Mouse (Mus musculus): Measurements from ENCODE around the gene Usp8. TPM values are rescaled to one million over a fixed set of nuclear protein-coding genes. Genes with fewer than 3 reads are reported as not detected.
A peak's percentile ranks its signal among the peaks of the same experiment; 100 is the strongest.

Gene Usp8
- polyA plus RNA-seq, 1 experiment, result 16.2 TPM

DNA sequence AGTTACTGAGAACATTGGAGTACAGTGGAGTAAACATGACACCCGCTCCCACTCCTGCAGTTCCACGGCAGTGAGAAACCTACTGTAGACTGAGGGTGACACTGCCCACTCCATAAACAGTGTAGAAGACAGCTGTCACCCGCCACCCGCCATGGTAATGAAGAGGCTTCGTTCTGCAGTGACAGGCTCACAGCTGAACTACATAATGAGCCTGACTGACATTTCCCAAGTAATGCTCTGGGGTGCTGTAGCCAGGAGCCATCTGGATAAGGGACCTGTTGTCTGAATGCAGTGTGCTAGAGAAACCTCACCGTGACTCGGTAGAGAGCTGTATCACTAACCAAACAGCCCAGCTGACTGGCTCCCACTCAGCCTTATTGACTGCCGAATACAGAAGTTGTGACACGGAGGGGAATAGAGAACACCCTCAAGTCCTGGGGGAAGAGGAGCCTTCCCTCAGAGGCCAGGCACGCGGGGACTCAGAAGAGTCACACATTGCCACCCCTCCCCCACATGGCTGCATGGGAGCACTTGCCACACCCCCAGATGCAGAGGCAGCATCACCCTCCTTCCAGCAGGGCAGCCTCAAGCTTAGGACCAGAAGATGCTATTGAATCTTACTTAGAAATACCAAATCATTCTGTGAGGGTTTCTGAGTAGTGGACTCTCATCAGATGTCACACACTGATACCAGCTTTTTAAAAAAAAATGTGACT lies 58.9 kb downstream of the Usp8 start:
- H3K4me1 ChIP-seq (replicated peaks; ENCODE audit: control insufficient read depth, insufficient read depth, low read length), result no peaks in the 10 kb centered on the region

DNA sequence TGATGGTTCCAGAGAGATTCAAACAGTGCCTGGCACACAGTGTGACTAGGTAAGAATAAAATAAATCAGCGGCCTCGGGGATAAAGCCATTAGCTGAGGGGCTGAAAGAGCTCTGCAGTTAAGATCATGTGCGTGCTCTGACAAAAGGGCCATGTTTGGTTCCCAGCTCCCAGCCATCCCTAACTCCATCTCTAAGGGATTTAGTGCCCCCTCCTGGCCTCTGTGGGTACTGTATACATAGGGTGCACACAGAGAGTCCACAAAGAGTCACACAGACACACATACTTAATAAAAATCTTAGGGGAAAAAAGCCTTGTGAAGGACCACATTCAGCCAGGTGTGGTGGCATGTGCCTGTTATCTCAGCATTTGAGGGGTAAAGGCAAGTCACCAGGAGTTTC lies 60.5 kb downstream of the Usp8 start:
- H3K4me3 ChIP-seq (ENCODE audit: control insufficient read depth, insufficient read depth, low read length), result no peak overlapping the region
- H3K27ac ChIP-seq (ENCODE audit: control insufficient read depth, insufficient read depth, low read length), result no peak overlapping the region
- no peaks in the 10 kb centered on the region for H3K4me1 ChIP-seq (replicated peaks; ENCODE audit: control insufficient read depth, insufficient read depth, low read length)
- no peaks in the 10 kb centered on the region for H3K27me3 ChIP-seq (ENCODE audit: control insufficient read depth, insufficient read depth, low read length)
- TF ChIP-seq POLR2A (IDR thresholded peaks at IDR 0.05; ENCODE audit: control insufficient read depth, extremely low read depth, insufficient read depth, low read length, poor library complexity) (no peak), CTCF (IDR thresholded peaks at IDR 0.05; ENCODE audit: borderline replicate concordance, control insufficient read depth, extremely low read depth, insufficient read depth, low read length, poor library complexity) (no peak)
- 98% methylated on average over 3 of the region's 3 CpGs for WGBS
- peak; percentile 6 for DNase-seq
- H3K36me3 ChIP-seq (ENCODE audit: control insufficient read depth, insufficient read depth, low read length), result no peaks in the 10 kb centered on the region

More for the DNA sequence above, 58.9 kb downstream of the Usp8 start:
- Histone ChIP-seq H3K4me3 (ENCODE audit: control insufficient read depth, insufficient read depth, low read length) (no peak overlapping the region), H3K27ac (ENCODE audit: control insufficient read depth, insufficient read depth, low read length) (no peak overlapping the region), H3K36me3 (ENCODE audit: control insufficient read depth, insufficient read depth, low read length) (peaks cover 3% of the 10 kb centered on the region; the same call in 1 of the 2 replicates), H3K27me3 (ENCODE audit: control insufficient read depth, insufficient read depth, low read length) (no peaks in the 10 kb centered on the region)
- 63% methylated on average over 11 of the region's 11 CpGs for WGBS
- TF ChIP-seq CTCF (IDR thresholded peaks at IDR 0.05; ENCODE audit: borderline replicate concordance, control insufficient read depth, extremely low read depth, insufficient read depth, low read length, poor library complexity), result no peak
- no peak for TF ChIP-seq POLR2A (IDR thresholded peaks at IDR 0.05; ENCODE audit: control insufficient read depth, extremely low read depth, insufficient read depth, low read length, poor library complexity)
- no peak for DNase-seq

DNA sequence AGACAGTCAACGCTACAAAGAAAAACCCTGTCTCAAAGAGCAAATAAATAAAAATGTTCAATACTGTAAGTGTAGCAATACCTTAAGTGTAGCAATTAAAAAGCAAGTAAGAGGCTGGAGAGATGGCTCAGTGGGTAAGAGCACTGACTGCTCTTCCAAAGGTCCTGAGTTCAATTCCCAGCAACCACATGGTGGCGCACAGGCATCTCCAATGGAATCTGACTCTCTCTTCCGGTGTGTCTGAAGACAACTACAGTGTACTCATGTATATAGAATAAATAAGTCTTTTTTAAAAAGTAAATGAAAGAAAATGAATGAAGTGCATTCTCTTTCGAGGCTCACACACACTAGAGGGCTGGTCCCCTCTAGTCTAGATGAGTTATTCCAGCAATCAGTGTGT lies 61.1 kb downstream of the Usp8 start:
- TF ChIP-seq CTCF (IDR thresholded peaks at IDR 0.05; ENCODE audit: borderline replicate concordance, control insufficient read depth, extremely low read depth, insufficient read depth, low read length, poor library complexity) (no peak), POLR2A (IDR thresholded peaks at IDR 0.05; ENCODE audit: control insufficient read depth, extremely low read depth, insufficient read depth, low read length, poor library complexity) (no peak)
- Histone ChIP-seq H3K4me1 (replicated peaks; ENCODE audit: control insufficient read depth, insufficient read depth, low read length) (no peaks in the 10 kb centered on the region), H3K36me3 (ENCODE audit: control insufficient read depth, insufficient read depth, low read length) (no peaks in the 10 kb centered on the region), H3K27me3 (ENCODE audit: control insufficient read depth, insufficient read depth, low read length) (no peaks in the 10 kb centered on the region), H3K27ac (ENCODE audit: control insufficient read depth, insufficient read depth, low read length) (no peak overlapping the region), H3K4me3 (ENCODE audit: control insufficient read depth, insufficient read depth, low read length) (no peak overlapping the region)
- WGBS, result 92% methylated on average over 4 of the region's 4 CpGs
- no peak for DNase-seq

DNA sequence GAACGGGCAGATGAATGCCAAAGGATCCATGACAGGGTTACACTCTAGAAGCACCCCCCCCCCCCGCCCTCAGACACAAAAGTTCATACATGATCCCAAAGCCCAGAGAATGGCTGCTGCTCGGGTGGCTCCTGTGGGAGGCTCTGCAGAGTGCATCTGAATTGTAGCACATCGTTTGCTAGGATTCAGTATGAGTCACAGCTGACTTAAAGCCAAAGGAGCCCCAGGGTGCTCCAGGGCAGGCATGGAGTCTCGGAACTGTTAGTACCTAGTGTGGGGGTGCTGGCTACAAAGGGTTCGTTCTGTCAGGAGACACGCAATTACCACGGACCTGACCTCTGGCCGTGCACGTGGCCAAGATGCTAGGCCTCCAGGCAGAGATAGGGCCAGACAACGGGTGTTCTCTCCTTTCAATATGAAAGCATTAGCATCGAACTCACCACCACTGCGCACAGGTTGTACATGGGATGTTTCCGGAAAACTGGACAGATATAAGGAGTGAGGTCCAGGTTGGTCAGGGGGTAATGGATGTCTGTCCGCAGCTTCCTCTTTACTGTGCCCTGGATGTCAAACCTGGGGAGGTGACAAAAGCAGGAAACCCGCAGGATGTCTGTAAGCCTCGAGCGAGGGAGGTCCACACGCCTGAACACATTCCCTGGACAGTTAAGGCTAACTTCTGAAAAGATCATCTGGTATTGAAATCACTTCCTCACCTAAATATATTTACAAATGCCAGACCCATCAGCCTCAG lies 62.5 kb downstream of the Usp8 start:
- no peak overlapping the region for H3K27ac ChIP-seq (ENCODE audit: control insufficient read depth, insufficient read depth, low read length)
- 64% methylated on average over 19 of the region's 19 CpGs for WGBS
- H3K27me3 ChIP-seq (ENCODE audit: control insufficient read depth, insufficient read depth, low read length), result no peaks in the 10 kb centered on the region
- no peak for DNase-seq
- no peaks in the 10 kb centered on the region for H3K36me3 ChIP-seq (ENCODE audit: control insufficient read depth, insufficient read depth, low read length)
- H3K4me1 ChIP-seq (replicated peaks; ENCODE audit: control insufficient read depth, insufficient read depth, low read length), result no peaks in the 10 kb centered on the region
- no peak overlapping the region for H3K4me3 ChIP-seq (ENCODE audit: control insufficient read depth, insufficient read depth, low read length)
- TF ChIP-seq CTCF (IDR thresholded peaks at IDR 0.05; ENCODE audit: borderline replicate concordance, control insufficient read depth, extremely low read depth, insufficient read depth, low read length, poor library complexity) (no peak), POLR2A (IDR thresholded peaks at IDR 0.05; ENCODE audit: control insufficient read depth, extremely low read depth, insufficient read depth, low read length, poor library complexity) (no peak)

DNA sequence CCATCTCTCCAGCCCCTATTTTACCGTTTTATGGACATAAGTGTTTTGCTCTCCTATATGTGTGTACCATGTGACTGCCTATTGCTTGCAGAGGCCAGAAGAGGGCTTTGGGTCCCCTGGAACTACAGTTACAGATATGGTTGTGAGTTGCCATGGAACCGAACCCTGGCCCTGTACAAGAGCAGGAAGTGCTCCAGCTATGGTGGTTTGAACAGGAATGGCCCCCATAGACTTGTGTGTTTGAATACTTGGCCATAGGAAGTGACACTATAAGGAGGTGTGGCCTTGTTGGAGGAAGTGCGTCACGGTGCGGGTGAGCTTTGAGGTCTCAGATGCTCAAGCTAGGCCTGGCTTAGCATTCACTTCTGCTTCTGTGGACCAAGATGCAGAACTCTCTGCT lies 65.1 kb downstream of the Usp8 start:
- TF ChIP-seq POLR2A (IDR thresholded peaks at IDR 0.05; ENCODE audit: control insufficient read depth, extremely low read depth, insufficient read depth, low read length, poor library complexity) (no peak), CTCF (IDR thresholded peaks at IDR 0.05; ENCODE audit: borderline replicate concordance, control insufficient read depth, extremely low read depth, insufficient read depth, low read length, poor library complexity) (no peak)
- Histone ChIP-seq H3K27ac (ENCODE audit: control insufficient read depth, insufficient read depth, low read length) (no peak overlapping the region), H3K36me3 (ENCODE audit: control insufficient read depth, insufficient read depth, low read length) (no peaks in the 10 kb centered on the region), H3K4me3 (ENCODE audit: control insufficient read depth, insufficient read depth, low read length) (no peak overlapping the region), H3K4me1 (replicated peaks; ENCODE audit: control insufficient read depth, insufficient read depth, low read length) (no peaks in the 10 kb centered on the region), H3K27me3 (ENCODE audit: control insufficient read depth, insufficient read depth, low read length) (no peaks in the 10 kb centered on the region)
- DNase-seq, result no peak
- WGBS, result 92% methylated on average over 5 of the region's 5 CpGs

DNA sequence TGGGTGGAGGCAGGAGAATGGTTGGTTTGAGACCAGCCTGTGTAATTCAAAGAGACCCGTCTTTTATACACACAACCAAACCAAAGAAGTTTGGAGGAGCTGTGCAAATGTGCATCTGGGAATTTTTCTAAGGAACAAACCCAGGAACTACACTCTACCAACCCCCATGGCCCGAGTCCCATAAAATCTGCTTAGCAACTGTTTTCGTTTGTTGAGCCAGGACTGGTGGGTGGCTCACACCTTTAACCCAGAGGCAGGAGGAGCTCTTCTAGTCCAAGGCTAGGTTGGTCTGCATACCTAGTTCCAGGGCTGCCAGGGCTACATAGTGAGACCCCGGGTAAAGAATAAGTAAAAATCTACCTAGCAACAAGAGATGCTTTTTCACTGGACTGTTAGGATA lies 68.8 kb downstream of the Usp8 start:
- H3K4me3 ChIP-seq (ENCODE audit: control insufficient read depth, insufficient read depth, low read length), result no peak overlapping the region
- no peaks in the 10 kb centered on the region for H3K4me1 ChIP-seq (replicated peaks; ENCODE audit: control insufficient read depth, insufficient read depth, low read length)
- H3K36me3 ChIP-seq (ENCODE audit: control insufficient read depth, insufficient read depth, low read length), result no peaks in the 10 kb centered on the region
- DNase-seq, result no peak
- H3K27ac ChIP-seq (ENCODE audit: control insufficient read depth, insufficient read depth, low read length), result no peak overlapping the region
- no peak for TF ChIP-seq CTCF (IDR thresholded peaks at IDR 0.05; ENCODE audit: borderline replicate concordance, control insufficient read depth, extremely low read depth, insufficient read depth, low read length, poor library complexity)
- TF ChIP-seq POLR2A (IDR thresholded peaks at IDR 0.05; ENCODE audit: control insufficient read depth, extremely low read depth, insufficient read depth, low read length, poor library complexity), result no peak
- WGBS, result 77% methylated on average over 4 of the region's 4 CpGs
- no peaks in the 10 kb centered on the region for H3K27me3 ChIP-seq (ENCODE audit: control insufficient read depth, insufficient read depth, low read length)

All from thymus, adult 2 months (tissue).